Mouse (Mus musculus) G1E-ER4 (cell line): ENCODE measurements around the gene Slc7a8. TPM values are rescaled to one million over a fixed set of nuclear protein-coding genes. Genes with fewer than 3 reads are reported as not detected.
A peak's percentile ranks its signal among the peaks of the same experiment; 100 is the strongest.

Experiments used
- GATA1 ChIP-seq: IDR thresholded peaks from one replicate; pipeline ENCODE4 v1.8.0; 2012; ENCODE audit warnings: low read length, inconsistent platforms
- polyA plus RNA-seq: library from polyadenylated mRNA; stranded (reverse); fragments of >175 nt; gene quantifications from 2 replicates; pipeline ENCODE4 v1.2.3, GENCODE M21; 2012

Gene Slc7a8
- 79.2 and 81.1 TPM in 2 replicates for polyA plus RNA-seq

DNA sequence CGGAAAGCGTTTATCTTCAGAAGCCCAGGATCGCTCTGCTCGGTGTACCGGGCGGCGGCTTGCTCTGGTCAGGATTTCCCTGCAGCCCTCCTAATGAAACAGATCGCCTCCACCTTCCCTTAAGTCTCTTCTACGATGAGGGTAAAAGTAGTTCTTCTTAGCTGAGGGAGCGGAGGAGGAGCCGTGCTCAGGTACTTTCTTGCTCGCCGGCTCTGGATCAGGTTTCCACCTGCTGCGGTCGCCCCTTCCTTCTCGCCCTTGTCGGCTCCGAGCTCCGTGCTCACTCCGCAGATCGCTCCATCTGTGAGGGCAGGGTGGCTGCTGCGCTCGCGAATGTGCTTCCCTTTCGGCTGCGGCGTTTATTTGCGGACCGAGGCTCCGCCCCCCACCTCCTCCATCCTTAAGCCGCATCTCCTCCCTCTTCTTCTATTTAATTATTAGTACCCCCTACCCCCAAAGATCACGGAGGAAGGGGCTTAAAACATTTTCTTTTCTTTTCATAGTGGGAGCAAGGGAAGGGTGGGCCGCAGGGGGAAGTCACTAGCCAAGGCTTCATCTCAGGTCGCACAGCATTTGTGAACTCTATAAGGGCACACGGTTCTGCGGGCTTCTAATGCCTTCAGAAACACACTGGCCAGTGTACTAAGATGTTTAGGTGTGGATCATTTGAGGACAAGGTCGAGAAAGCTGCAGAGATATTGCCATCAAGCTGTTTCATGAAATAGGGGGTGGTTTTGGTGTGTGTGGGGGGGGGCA lies at the start of gene Slc7a8:
Slc7a8 (minus strand) TSS at position 337 of the 756 bp plus-strand sequence.
- TF ChIP-seq GATA1, result no peak

DNA sequence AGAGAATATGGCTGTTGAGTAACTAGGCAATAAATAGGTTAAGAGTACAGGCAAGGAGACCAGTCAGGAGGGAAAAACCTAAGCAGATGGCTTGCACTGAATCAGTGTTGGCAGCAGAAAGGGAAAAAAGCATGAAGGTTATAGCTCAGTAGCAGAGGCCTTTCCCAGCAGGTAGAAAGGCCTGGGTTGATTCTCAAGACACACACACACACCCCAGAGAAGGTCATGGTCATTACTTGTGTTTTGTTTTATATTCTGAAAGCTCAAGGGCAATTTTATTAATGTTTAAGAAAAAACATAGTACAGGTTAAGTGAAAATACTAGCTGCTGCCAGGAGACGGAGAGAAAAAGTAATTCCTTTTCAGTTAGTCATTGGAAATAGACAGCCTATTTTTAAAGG lies 42.0 kb upstream of the Slc7a8 start:
- TF ChIP-seq GATA1, result no peak

DNA sequence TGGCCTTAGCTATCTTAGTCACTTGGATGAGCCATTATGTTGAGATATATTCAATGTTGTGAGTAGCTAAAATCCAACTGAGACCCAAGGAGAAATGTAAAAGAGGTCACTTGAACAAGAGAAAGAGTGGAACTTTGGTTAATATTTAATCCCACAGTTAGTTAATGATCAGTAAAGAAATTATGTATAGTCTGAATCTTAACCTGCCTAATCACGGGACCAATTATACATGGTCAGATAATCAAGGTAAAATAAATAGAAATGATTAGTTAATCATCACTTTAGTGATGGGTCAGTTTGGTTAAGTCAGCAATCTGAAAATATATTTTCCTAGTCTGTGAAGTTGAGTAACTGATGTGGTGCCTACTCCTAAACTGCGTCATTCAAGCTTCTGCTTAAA lies 40.6 kb upstream of the Slc7a8 start:
- TF ChIP-seq GATA1, result no peak

DNA sequence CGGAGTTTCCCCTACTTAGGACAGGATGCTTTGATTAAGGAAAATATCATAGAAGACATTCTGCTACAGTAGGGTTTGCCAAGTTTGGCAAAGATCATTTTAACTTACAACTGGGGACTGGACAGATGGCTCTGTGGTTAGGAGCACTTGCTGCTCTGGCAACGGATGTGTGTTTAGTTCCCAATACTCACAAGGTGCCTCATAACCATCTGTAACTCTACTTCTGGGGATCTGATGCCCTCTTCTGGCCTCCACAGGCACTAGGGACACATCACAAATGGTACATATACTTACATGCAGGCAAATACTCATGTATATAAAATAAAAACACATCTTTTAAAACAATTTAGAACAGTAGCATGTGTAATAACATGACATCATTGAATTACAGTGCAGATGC lies 36.0 kb upstream of the Slc7a8 start:
- TF ChIP-seq GATA1, result no peak

DNA sequence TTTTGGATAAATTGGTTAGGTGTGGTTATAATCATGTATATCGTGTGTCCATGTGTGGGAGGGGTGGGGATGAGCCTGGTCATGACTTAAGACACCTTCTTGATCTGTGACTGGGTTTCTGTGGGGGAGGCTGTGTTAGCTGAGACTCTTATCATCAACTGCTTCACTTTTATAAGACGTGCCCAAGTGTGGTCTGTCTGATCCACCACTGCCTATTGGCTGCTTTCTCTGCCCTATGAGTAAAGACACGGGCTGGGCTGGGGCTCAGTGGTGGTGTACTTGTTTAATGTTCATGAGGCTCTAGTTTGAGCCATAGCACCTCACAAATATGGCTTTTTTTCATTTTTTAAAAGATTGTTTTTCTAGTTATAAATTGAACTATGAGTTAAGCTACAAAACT lies 34.0 kb upstream of the Slc7a8 start:
- no peak for TF ChIP-seq GATA1

DNA sequence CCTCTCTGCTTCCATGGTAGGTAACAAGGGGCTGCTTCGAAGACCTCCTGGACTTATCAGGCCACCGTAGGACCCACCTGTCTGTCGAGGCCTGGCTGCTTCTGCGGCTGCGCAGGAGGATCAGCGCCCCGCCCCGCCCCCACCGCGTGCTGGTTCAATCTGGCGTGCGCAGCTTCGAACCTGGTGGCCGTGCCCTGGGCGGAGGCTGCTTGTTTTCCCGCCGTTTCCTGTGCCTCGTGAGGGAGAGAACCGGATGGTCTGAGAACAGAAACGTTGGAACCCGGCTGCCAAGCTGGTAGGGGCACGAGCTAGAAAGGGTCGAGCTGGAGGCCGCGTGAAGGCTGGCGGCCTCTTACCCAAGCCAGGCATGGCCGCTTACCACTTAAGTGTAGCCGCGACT lies 32.2 kb upstream of the Slc7a8 start, which contains the start of gene Rnf212b:
Rnf212b (plus strand) TSS at position 151 of the 400 bp plus-strand sequence.
- no peak for TF ChIP-seq GATA1

DNA sequence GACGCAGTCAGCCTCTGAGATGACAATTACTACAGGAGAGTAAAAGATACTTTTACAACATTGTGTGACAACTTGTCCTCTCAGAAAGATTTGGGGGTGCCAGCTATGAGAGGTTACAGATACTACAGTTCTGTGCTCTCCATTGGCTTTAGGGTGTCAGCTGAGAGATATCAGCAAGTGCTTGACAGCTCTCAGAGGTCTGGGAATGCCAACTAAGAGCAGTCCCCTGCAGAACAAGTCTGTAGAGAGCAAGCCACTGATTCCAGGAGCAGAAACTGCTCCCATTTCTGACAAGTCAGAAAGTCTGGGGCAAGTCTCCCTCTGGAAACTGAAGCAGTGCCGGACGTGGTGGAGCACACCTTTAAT lies 27.9 kb upstream of the Slc7a8 start:
- peak; percentile 2 for TF ChIP-seq GATA1

DNA sequence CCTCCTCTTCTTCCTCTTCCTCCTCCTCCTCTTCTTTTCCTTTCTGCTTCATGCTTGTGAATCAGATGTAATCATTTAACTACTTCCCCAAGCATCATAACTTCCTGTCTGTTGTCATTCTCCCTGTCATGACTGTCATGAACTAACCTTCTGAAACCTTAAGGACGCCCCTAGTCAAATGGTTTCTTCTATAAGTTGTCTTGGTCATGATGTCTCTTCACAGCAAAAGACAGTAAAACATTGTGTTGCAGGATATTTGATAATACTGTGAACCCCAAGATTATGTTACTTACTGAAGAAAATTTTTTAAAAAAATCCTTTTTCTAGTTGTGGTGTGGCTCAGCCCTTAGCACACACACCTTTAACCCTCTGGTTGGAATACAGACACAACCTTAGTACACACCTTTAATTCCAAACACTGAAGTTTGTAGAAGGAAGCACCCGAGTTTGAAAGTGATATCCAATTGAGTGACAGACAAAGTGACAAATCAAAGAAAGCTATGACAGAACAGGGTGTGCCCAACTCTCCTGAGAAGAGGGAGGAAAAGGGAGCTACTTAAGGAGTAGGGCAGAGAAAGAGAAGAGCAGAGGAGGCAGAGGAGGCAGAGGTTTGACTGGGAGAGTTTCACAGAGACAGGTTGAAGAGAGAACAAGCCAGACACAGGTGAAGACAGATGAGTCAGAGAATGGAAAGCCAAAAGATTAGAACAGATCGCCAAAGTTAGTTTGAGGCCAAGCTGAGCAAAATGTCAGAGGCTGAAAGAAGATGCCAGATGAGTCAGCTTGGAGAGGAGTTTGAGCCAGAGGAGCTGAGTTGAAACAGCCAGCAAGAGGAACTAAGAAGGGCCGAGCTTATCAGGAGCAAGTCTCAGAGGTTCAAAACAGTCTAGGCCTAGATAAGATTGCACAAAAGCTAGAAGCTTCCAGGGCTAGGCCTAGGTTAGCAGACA lies 27.2 kb upstream of the Slc7a8 start:
- peak; percentile 28 for TF ChIP-seq GATA1

DNA sequence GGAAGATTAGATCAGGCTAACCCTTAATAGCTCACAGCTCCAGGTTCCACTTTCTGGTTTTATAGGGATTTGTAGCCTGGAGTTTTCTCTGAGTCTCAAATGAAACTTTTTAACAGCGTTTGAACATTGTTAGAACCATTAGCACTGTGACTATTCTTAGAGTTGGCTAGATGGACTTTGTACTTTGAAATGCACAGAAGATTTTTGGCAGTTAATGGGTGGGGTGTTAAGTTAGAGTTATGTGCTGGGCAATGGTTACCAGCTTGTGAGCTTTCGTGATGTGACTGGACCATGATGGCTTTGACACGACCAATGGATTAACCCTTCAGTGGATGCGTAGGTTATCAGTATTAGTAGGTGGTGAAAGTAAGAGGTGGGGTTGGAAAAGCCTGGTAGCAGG lies 24.4 kb upstream of the Slc7a8 start:
- TF ChIP-seq GATA1, result no peak

DNA sequence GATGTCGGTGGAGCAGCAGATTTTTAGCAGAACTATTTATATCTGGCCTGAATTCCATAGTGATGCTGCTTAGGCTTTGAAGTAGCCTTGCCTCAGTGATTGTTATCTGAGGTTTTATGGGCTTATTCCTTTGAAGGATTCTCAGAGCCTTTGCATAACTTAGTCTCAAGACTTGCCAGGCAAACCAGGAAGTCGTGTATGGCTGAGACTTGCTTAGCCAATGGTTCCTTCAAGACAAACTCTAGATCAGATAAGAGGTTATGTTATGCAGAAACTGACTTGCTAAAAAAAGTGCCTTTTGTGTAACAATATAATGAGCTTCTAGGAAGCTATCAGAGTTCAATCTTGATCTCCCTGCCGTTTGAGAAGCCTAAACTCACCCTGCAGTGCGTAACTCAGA lies 20.7 kb upstream of the Slc7a8 start:
- no peak for TF ChIP-seq GATA1

DNA sequence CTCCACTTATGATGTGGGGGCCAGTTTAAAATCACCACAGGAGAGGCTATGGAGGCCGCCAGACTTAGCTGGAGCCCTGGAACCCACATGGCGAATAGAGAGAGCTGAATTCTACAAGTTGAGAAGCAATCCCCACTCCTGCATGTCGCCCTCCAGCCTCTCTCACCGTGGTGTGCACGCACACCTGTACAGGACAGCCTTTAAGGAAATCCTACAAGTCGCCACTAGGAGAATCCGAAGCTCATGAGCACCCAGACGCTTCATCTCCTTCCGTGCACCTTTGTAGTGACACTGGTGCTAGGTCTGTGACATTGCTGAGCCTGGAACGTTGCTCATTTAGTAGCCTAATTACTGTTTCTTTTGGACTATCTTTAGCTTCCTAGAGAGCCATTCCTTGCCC lies 17.9 kb upstream of the Slc7a8 start:
- TF ChIP-seq GATA1, result no peak

DNA sequence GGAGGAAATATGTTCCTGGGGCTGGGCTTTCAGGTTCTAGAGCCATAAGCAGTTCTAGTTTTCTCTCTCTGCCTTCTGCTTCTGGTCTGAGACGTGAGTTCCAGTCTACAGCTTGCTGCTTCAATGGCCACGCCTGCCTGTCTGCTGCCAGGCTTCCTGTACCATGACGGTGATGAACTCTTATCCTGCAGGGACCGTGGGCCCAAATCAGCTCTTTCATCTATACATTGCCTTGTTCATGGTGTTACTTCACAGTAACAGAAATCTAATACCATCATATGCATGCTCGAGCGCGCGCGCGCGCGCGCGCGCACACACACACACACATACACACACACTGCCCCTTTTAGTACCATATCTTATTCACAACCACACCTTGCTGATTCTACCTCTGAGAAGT lies 15.0 kb upstream of the Slc7a8 start:
- TF ChIP-seq GATA1, result no peak

DNA sequence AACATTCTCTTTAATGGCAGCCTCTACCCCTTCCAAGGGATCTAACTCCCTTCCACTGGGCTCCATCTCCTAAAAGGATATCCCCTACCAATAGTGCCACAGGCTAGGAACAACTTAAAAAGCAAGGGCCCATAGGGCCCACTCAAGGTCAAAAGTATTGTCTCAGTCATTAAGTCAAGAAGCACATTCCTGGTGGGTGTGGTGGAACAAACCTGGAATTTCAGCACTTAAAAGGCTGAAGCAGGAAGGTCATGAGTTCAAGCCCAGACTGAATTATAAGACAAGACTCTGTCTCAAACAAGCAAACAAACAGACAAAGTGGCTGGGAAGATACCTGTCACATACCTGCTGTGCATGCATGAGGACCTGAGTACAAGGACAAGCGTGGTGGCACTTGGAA lies 14.2 kb upstream of the Slc7a8 start:
- no peak for TF ChIP-seq GATA1

DNA sequence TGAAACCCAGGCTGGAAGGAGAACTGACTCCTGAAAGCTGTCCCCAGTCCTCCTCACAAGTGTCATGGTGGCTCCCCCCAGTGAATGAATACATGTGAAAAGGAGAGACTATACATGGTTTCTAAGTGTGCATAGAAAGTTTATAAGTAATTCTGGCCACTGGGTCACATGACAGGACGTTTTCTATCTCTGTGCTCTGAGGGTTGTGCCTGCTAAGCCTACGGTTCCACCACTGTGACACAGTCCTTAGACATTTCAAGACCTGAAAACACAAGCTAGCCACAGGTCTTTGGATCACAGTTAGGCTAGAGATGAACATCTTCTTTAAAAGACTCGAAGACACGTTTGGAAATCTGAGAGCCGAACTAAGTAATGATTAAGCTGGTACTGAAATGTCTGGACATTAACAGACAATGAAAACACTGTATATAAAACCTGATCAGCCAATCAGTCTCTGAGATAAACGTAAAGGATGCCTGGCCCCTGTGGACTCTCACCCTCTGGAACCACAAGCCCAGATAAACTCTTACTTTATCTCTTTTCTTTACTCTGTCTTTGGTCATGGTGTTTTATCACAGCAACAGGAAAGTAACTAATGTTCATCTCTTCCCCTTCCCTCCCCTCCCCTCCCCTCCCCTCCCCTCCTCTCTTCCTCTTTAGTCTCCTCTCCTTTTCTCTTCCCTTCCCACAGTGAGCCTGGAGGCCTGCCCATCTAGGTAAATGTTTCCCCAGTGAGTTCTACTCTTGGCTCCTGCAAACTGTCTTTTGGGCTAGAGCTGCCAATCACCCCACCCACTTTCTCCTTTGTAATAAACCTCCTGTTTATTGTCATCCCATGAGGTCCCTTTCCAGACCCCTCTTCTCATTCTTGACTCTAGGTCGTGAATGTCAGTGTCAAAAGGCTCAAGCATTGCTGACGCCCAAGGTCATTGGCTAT lies 12.4 kb upstream of the Slc7a8 start:
- TF ChIP-seq GATA1, result no peak

DNA sequence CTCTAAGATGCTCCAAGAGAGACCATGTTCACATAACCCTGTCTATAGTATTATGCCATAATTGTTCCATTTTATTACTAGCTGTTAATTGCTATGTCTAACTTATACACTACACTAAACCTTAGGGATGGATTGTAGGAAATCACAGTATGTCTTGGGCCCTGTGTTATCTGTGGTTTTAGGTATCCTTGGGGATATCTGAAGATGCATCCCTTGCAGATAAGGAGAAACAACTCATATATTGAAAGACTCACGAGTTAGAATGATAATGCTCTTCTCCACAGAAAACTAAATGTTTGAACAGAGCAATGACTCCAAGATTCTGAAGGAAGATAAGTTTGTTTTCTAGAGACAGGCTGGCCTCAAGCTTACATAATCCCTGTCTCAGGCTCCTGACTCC lies 11.6 kb upstream of the Slc7a8 start:
- TF ChIP-seq GATA1, result no peak

DNA sequence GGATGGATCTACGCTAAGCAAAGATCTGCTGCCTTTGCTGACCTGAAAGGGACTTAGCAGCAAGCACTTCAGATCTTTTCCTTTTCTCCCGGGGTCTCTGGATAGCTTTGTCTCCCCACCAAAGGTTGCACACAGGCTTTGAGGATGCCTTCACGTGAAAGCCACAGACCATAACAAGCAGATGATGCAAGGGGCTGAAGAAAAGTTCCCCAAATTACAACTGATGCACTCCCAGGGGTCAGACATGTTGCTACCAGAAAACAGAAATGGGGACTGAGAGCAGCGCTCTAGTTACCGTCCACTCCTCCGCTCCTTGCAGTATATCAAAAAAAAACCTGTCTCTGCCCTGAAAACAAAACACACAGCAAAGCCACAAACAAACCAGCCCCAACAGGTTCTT lies 10.4 kb upstream of the Slc7a8 start:
- no peak for TF ChIP-seq GATA1

DNA sequence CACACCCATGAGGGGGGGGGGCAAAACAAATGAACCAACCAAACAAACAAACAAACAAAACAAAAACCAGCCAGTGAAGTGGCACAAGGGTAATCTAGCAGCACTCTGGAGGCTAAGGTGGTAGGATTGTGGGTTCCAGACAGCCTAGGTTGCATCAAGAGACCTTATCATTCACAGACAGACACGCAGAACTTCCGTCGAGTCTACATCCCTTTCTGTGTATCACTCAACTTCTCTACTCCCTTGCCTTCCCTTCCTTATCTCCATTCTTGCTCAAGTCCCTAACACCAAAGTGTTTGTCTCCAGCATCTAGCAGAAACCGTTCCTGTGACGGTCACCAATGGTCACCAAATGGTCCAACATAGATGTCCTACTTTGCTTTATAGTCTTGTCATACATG lies 6.5 kb upstream of the Slc7a8 start:
- TF ChIP-seq GATA1, result peak; percentile 78
